Mouse (Mus musculus): ENCODE measurements around the gene Capn5. TPM values are rescaled to one million over a fixed set of nuclear protein-coding genes. Genes with fewer than 3 reads are reported as not detected.

Gene Capn5
- total RNA-seq, 4 experiments from 2014 or later = 0.73 to 1.6 (median 1.0) TPM

- DNase-seq (ENCODE audit: low spot score in 2 of 2) = no peak
These were observed 29.2 kb downstream of the Capn5 start for GRCm38 (mm10) chr7:98148721-98149407.

- DNase-seq (ENCODE audit: low spot score in 2 of 2) = no peak
These were observed 30.3 kb downstream of the Capn5 start for GRCm38 (mm10) chr7:98147766-98148165.

- DNase-seq (ENCODE audit: low spot score in 2 of 2) = no peak
These were observed 31.6 kb downstream of the Capn5 start for GRCm38 (mm10) chr7:98146447-98146845.

GRCm38 (mm10) chr7:98145842-98146446, 32.1 kb downstream of the Capn5 start:
- no peak for DNase-seq (ENCODE audit: low spot score in 2 of 2)

- DNase-seq (ENCODE audit: low spot score in 2 of 2) = no peak
These were observed 32.7 kb downstream of the Capn5 start, which contains the start of gene Omp for GRCm38 (mm10) chr7:98145402-98145801. Omp (minus strand) TSS chr7:98145502.

- DNase-seq (ENCODE audit: low spot score in 2 of 2) = no peak
These were observed 35.4 kb downstream of the Capn5 start for GRCm38 (mm10) chr7:98142648-98143047.

- DNase-seq (ENCODE audit: low spot score in 2 of 2) = no peak
These were observed 35.8 kb downstream of the Capn5 start for GRCm38 (mm10) chr7:98142247-98142646.

- no peak for DNase-seq (ENCODE audit: low spot score in 2 of 2)
These were observed 36.9 kb downstream of the Capn5 start for GRCm38 (mm10) chr7:98141206-98141605.

GRCm38 (mm10) chr7:98140597-98140996, 37.5 kb downstream of the Capn5 start:
- DNase-seq (ENCODE audit: low spot score in 2 of 2) = no peak

GRCm38 (mm10) chr7:98139216-98139615, 38.9 kb downstream of the Capn5 start:
- no peak for DNase-seq (ENCODE audit: low spot score in 2 of 2)

- no peak for DNase-seq (ENCODE audit: low spot score in 2 of 2)
These were observed 40.1 kb downstream of the Capn5 start for GRCm38 (mm10) chr7:98137995-98138394.

- no peak for DNase-seq (ENCODE audit: low spot score in 2 of 2)
These were observed 40.5 kb downstream of the Capn5 start for GRCm38 (mm10) chr7:98137583-98137982.

GRCm38 (mm10) chr7:98131751-98132150, 46.3 kb downstream of the Capn5 start:
- no peak for DNase-seq (ENCODE audit: low spot score in 2 of 2)

- DNase-seq (ENCODE audit: low spot score in 2 of 2) = no peak
These were observed 52.6 kb downstream of the Capn5 start for GRCm38 (mm10) chr7:98125473-98125872.

- DNase-seq (ENCODE audit: low spot score in 2 of 2) = no peak
These were observed 53.4 kb downstream of the Capn5 start for GRCm38 (mm10) chr7:98124701-98125100.

GRCm38 (mm10) chr7:98121673-98122072, 56.4 kb downstream of the Capn5 start:
- no peak for DNase-seq (ENCODE audit: low spot score in 2 of 2)

GRCm38 (mm10) chr7:98121241-98121640, 56.8 kb downstream of the Capn5 start:
- no peak for DNase-seq (ENCODE audit: low spot score in 2 of 2)

GRCm38 (mm10) chr7:98120325-98120724, 57.7 kb downstream of the Capn5 start:
- DNase-seq (ENCODE audit: low spot score in 2 of 2) = peak in 1 of 2 experiments; percentile 24

- DNase-seq (ENCODE audit: low spot score in 2 of 2) = no peak
These were observed 58.2 kb downstream of the Capn5 start for GRCm38 (mm10) chr7:98119961-98120232.

GRCm38 (mm10) chr7:98119179-98119960, 58.7 kb downstream of the Capn5 start, which contains the start of gene Myo7a:
Myo7a (minus strand) TSS chr7:98119524.
- DNase-seq (ENCODE audit: low spot score in 2 of 2) = no peak

- peak; percentile 46 to 69 for DNase-seq (ENCODE audit: low spot score in 2 of 2)
These were observed 60.9 kb downstream of the Capn5 start for GRCm38 (mm10) chr7:98117012-98117660.

GRCm38 (mm10) chr7:98114656-98115055, 63.4 kb downstream of the Capn5 start:
- no peak for DNase-seq (ENCODE audit: low spot score in 2 of 2)

Data from gastrocnemius, adult 8-10 months (tissue).